Mouse (Mus musculus) liver, embryonic 11.5 days (tissue): ENCODE measurements around the gene Drd5. TPM values are rescaled to one million over a fixed set of nuclear protein-coding genes. Genes with fewer than 3 reads are reported as not detected.

Source experiments
- ATAC-seq: fragments of 200-750 bp; cut with Nextera tagmentation; replicated peaks from 2 replicates; pipeline ENCODE4 v1.8.0; 2017; ENCODE audit warnings: moderate number of reproducible peaks, mild to moderate bottlenecking, moderate TSS enrichment, moderate library complexity; ENCODE audit not compliant: low FRiP score
- DNase-seq: peaks from one replicate; pipeline ENCODE4 v3.0.0-alpha.2; 2017; ENCODE audit warnings: low spot score
- H3K27ac ChIP-seq: fragments of 300-500 bp; sonication (generic); 2 replicates; pipeline ENCODE4 v1.5.1; 2014; ENCODE audit warnings: mild to moderate bottlenecking, low read depth, low read length, control low read depth
- H3K27me3 ChIP-seq: fragments of 300-500 bp; sonication (generic); replicated peaks from 2 replicates; pipeline ENCODE4 v1.6.1; 2014; ENCODE audit warnings: low read length, mixed read lengths; ENCODE audit not compliant: control insufficient read depth, insufficient read depth
- H3K36me3 ChIP-seq: fragments of 300-500 bp; sonication (generic); 2 replicates; pipeline ENCODE4 v1.6.1; 2014; ENCODE audit warnings: mild to moderate bottlenecking, low read length, moderate library complexity, mixed read lengths; ENCODE audit not compliant: control insufficient read depth, insufficient read depth
- H3K4me1 ChIP-seq: fragments of 300-500 bp; sonication (generic); replicated peaks from 2 replicates; pipeline ENCODE4 v1.6.1; 2014; ENCODE audit warnings: low read length, mixed read lengths; ENCODE audit not compliant: control insufficient read depth, insufficient read depth
- H3K4me2 ChIP-seq: fragments of 300-500 bp; sonication (generic); 2 replicates; pipeline ENCODE4 v1.6.1; 2014; ENCODE audit warnings: mild to moderate bottlenecking, control low read depth, moderate library complexity
- H3K4me3 ChIP-seq: fragments of 300-500 bp; sonication (generic); 2 replicates; pipeline ENCODE4 v1.5.1; 2014; ENCODE audit warnings: low read depth, low read length, control low read depth
- H3K9ac ChIP-seq: fragments of 300-500 bp; sonication (generic); 2 replicates; pipeline ENCODE4 v1.6.1; 2014; ENCODE audit warnings: low read depth, low read length, control low read depth
- H3K9me3 ChIP-seq: fragments of 300-500 bp; sonication (generic); 2 replicates; pipeline ENCODE4 v1.6.1; 2016; ENCODE audit warnings: low read length, inconsistent platforms, mixed read lengths; ENCODE audit not compliant: control insufficient read depth
- WGBS: fragments of 180-500 bp; shearing (Covaris S2); extraction: QIAGEN DNeasy Blood & Tissue Kit; methylation state at CpG from one replicate; pipeline ENCODE4 v1.1.7; 2014; 5-methylcytosine and 5-hydroxymethylcytosine counted together
- polyA plus RNA-seq: library from polyadenylated mRNA; unstranded; fragments of >200 nt; fragmentation: Nextera tagmentation; extraction: Ambion mirVana; gene quantifications from 2 replicates; pipeline ENCODE4 v1.2.1, GENCODE M21; 2014

Gene Drd5
- polyA plus RNA-seq, 1 experiment from 2014 or later = not detected

DNA sequence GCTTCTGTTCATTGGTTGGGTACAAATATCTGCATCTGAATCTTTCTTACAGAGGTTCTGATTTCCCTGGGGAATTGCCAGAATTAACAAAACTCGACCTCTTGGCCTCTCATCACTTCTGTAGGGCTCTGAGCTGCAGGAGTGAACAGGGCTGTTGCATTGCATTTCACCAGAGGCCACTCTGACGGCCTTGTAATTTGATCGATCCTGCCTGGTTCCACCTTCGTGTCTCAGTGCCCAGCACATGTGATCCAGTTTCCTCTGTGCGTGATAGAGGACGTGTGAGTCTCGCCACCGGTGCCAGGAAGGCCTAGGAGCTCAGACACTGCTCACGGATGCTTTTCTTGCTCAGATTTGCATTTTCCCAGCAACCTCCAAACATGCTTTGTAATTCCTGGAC is 33.4 kb upstream of the Drd5 start:
- Histone ChIP-seq H3K27ac (no peak overlapping the region), H3K4me1 (no peaks in the 10 kb centered on the region), H3K4me2 (no peak overlapping the region), H3K36me3 (no peaks in the 10 kb centered on the region), H3K27me3 (no peaks in the 10 kb centered on the region), H3K4me3 (no peak overlapping the region), H3K9me3 (no peaks in the 10 kb centered on the region), H3K9ac (no peak overlapping the region)
- ATAC-seq = no peak
- WGBS = 71% methylated on average over 9 of the region's 9 CpGs
- DNase-seq = no peak

GRCm38 (mm10) chr5:38288476-38288875 is 30.7 kb upstream of the Drd5 start:
- H3K9ac ChIP-seq = no peak overlapping the region
- H3K27me3 ChIP-seq = no peaks in the 10 kb centered on the region
- ATAC-seq (no peak), DNase-seq (no peak)
- no peaks in the 10 kb centered on the region for H3K4me1 ChIP-seq
- H3K27ac ChIP-seq = no peak overlapping the region
- no peak overlapping the region for H3K4me2 ChIP-seq
- no peak overlapping the region for H3K4me3 ChIP-seq
- 81% methylated on average over 3 of the region's 3 CpGs for WGBS
- no peaks in the 10 kb centered on the region for H3K36me3 ChIP-seq
- H3K9me3 ChIP-seq = no peaks in the 10 kb centered on the region

DNA sequence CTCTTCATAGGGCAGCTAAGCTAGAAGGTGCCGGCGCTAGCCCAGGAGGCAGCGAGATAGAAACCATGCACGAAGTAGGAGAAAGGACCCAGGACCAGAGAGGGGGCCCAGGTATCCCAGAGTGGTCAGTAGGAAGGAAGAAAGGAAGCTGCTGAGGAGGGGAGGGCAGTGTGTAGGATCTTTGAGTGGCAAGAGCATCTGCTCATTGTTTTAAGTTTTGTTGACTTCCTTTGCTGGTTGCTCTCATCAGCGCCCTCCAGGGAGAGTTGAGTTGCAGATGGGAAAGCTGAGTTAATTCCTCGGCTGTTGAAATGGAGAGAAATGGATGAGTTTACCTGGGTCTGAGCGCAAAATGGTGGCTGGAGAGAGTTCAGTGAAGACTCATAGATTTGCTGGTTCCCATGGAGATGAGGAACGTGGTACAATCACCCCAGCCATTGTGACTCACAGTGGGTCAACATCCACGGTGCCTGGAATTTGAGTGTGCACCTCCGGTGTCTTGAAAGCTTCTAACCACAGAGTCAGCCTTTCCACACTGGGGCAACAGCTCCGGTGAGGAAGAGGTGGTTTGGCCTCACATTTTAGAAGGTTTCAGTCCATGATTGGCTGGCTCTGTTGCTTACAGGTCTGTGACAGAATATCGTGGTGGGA is 17.3 kb upstream of the Drd5 start:
- Histone ChIP-seq H3K4me2 (no peak overlapping the region), H3K4me1 (no peaks in the 10 kb centered on the region), H3K9ac (no peak overlapping the region), H3K9me3 (no peaks in the 10 kb centered on the region), H3K27ac (no peak overlapping the region), H3K4me3 (no peak overlapping the region), H3K27me3 (no peaks in the 10 kb centered on the region), H3K36me3 (no peaks in the 10 kb centered on the region)
- DNase-seq (no peak), ATAC-seq (no peak)
- 83% methylated on average over 12 of the region's 12 CpGs for WGBS

DNA sequence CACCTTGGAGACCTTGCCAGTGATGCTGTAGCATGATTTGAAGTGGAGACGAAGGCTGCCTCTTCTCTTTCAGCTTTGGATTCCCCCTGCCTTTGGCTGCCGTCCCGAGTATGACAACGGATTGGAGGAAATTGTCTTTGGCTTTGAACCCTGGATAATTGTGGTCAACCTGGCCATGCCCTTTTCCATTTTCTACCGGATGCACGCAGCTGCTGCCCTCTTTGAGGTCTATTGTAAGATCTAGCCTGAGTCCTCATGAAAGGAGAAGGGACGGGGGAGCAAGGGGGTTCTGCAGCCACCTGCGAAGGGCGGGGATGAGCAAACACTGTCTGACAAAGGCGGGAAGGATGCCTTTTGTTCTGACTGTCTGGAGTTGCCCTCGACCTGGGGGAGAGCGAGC is 16.5 kb upstream of the Drd5 start:
- Histone ChIP-seq H3K9me3 (no peaks in the 10 kb centered on the region), H3K4me3 (no peak overlapping the region), H3K27ac (no peak overlapping the region), H3K9ac (no peak overlapping the region), H3K4me2 (no peak overlapping the region), H3K4me1 (no peaks in the 10 kb centered on the region), H3K36me3 (no peaks in the 10 kb centered on the region), H3K27me3 (no peaks in the 10 kb centered on the region)
- WGBS = 59% methylated on average over 12 of the region's 12 CpGs
- DNase-seq = no peak
- no peak for ATAC-seq

DNA sequence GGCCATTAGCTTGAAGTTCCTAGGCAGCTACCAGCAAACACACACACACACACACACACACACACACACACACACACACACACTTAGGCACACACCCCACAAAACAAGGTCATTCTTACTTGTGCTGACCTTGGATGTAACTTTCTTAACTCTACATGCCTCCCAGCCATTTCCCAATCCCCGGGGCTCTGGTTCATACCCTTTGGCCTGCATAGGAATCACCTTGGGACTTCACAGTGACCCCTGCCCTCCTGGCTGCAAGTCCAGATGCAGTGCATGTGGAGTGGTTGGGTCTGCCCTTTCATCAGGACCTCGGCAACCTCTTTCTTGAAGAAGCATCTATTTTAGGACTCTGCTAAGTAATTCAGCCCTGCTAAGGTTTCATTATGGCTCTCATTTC is 13.9 kb upstream of the Drd5 start:
- no peak overlapping the region for H3K27ac ChIP-seq
- no peak for DNase-seq
- 71% methylated on average over 2 of the region's 2 CpGs for WGBS

DNA sequence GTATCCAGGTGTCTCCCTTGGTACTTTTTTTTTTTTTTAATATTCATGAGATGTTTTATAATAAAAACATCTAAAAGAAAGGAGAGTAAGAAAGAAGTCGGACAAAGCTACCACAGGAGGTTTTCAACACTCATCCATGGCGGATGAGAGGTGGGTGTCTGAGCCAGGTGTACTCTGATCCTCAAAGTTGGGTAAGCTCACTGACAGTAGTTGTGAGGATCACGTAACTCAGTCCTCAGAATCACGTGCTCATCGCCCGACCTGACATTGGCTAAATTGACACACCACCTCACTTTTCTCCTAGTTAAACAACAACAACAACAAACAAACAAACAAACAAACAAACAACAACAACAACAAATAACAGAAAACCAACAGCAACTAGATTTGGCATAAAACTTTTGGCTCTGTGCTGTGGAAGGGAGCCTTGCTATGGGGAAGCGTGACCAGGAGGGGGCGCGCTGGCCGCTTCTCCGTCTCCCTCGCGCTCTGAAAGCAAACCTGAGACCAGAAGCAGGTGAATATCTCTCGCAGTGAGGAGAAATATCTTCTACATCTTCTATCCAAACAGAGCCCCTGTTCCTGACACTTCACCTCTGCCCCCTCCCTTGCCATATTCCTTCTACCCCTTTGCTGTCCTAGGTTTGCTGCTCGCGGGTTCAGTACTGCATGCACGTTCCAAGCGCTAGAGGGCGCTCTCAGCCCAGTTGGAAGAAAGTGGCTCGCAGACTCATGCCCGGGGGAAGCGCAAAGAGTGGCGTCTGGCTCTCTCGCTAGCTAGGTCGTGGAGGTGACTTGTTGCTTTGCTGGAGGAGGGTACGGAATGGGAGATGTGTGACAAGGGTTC is 11.7 kb upstream of the Drd5 start:
- H3K9me3 ChIP-seq = no peaks in the 10 kb centered on the region
- no peaks in the 10 kb centered on the region for H3K27me3 ChIP-seq
- H3K4me1 ChIP-seq = no peaks in the 10 kb centered on the region
- H3K4me3 ChIP-seq = peak overlapping the region; percentile 28
- H3K4me2 ChIP-seq = peak overlapping the region; percentile 53
- H3K9ac ChIP-seq = no peak overlapping the region
- DNase-seq (peak; percentile 86), ATAC-seq (peak; percentile 76)
- H3K36me3 ChIP-seq = no peaks in the 10 kb centered on the region
- no peak overlapping the region for H3K27ac ChIP-seq
- WGBS = 9% methylated on average over 26 of the region's 26 CpGs

More for the DNA sequence above, 13.9 kb upstream of the Drd5 start:
- ATAC-seq = no peak
- H3K4me1 ChIP-seq = no peaks in the 10 kb centered on the region
- H3K4me2 ChIP-seq = no peak overlapping the region
- no peak overlapping the region for H3K9ac ChIP-seq
- no peak overlapping the region for H3K4me3 ChIP-seq
- no peaks in the 10 kb centered on the region for H3K36me3 ChIP-seq
- no peaks in the 10 kb centered on the region for H3K9me3 ChIP-seq
- no peaks in the 10 kb centered on the region for H3K27me3 ChIP-seq

DNA sequence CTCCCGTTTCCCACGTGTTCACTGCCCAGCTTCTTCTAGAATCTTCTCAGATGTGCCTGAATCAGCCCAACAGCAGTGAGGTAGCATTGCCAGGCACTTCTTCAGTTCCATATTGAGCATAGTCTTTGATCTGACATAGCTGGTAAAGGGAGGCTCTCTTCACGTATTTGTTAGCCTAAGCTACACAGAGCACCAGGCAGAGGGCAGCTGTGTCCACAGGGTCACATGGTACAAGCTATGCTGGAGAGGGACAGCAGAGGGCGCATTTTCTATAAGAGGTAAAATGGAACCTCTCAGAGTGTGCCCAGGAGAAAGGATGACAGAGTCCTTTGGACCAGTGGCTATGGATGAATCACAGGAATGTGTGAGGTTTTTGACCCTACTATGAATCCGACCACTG is 10.3 kb upstream of the Drd5 start:
- ATAC-seq (peak; percentile 71), DNase-seq (no peak)
- H3K4me1 ChIP-seq = no peaks in the 10 kb centered on the region
- no peaks in the 10 kb centered on the region for H3K27me3 ChIP-seq
- H3K9me3 ChIP-seq = no peaks in the 10 kb centered on the region; the same call in 1 of the 2 replicates
- no peaks in the 10 kb centered on the region for H3K36me3 ChIP-seq
- no peak overlapping the region for H3K4me3 ChIP-seq
- no peak overlapping the region for H3K27ac ChIP-seq
- no peak overlapping the region for H3K4me2 ChIP-seq
- WGBS = 47% methylated on average over 5 of the region's 5 CpGs
- H3K9ac ChIP-seq = no peak overlapping the region

DNA sequence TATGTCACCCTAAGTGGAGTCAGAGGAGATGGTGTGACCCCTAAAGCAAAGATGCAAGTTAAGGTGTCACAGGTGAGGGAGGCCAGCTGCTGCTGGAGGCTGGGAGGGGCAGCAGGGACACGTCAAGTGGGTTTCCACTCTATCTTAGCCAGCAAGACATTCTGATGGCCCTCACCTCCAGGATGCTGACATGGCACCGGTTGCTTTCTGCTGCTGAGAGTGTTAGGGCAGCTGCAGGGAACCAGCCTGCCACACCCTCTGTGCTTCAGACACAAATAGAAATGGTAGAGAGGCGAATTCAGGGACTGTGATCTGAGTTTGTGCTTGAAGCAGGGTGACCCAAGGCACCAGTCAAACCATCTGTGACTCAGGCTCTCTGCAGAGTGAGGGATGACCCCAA is 9.4 kb upstream of the Drd5 start:
- no peak for DNase-seq
- WGBS = 70% methylated on average over 3 of the region's 3 CpGs
- no peak for ATAC-seq

DNA sequence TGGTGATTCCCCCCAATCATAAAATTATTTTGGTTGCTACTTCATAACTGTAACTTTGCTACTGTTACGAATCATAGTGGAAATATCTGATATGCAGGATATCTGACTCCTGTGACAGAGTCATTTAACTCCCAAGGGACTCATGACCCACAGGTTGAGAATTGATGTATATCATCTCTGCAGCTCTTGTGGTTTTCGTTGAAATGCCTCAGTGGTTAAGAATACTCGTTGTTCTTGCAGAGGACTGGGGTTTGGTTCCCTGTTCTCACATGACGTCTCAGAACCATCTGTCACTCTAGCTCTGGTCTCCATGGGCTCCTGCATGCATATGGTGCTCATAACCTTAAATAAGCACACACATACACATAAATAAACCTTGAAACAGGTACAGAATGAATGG is 14.2 kb downstream of the Drd5 start:
- no peak overlapping the region for H3K9ac ChIP-seq
- H3K9me3 ChIP-seq = no peaks in the 10 kb centered on the region
- no peaks in the 10 kb centered on the region for H3K27me3 ChIP-seq
- DNase-seq (no peak), ATAC-seq (no peak)
- no peaks in the 10 kb centered on the region for H3K36me3 ChIP-seq
- H3K4me3 ChIP-seq = no peak overlapping the region
- H3K4me2 ChIP-seq = no peak overlapping the region
- 49% methylated on average over 4 of the region's 4 CpGs for WGBS
- no peaks in the 10 kb centered on the region for H3K4me1 ChIP-seq
- no peak overlapping the region for H3K27ac ChIP-seq

More for the DNA sequence above, 9.4 kb upstream of the Drd5 start:
- Histone ChIP-seq H3K9ac (no peak overlapping the region), H3K36me3 (no peaks in the 10 kb centered on the region), H3K9me3 (no peaks in the 10 kb centered on the region; the same call in 1 of the 2 replicates), H3K4me1 (no peaks in the 10 kb centered on the region), H3K27ac (no peak overlapping the region), H3K4me2 (no peak overlapping the region), H3K4me3 (no peak overlapping the region), H3K27me3 (no peaks in the 10 kb centered on the region)
